Mouse (Mus musculus): ENCODE data around the gene Fundc1.

DNA sequence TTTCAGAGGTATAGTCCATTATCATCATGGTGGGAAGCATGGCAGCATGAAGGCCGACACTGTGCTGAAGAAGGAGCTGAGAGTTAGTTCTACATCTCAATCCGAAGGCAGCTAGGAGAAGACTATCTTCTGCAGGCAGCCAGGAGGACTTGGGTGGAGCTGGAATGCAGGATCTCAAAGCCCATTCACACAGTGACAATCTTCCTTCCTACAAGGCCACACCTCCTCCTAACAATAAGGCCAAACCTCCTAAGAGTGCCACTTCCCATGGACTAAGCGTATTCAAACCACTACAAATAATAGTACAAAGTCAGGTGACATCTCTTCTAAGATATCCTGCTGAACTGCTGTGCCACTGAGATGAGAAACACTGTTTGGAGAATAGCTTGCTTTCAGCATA, 35.5 kb upstream of the Fundc1 start:
- no peak for TF ChIP-seq CTCF (conservative IDR thresholded peaks at IDR 0.05; ENCODE audit: insufficient read depth, insufficient read length, low read depth, low read length)
- no peak for TF ChIP-seq POLR2A (IDR thresholded peaks at IDR 0.05; ENCODE audit: low read depth, low read length)

All from kidney, adult 2 months (tissue).